Mouse (Mus musculus) myocyte (in vitro differentiated cells): ENCODE data around the gene Sdk2. TPM values are rescaled to one million over a fixed set of nuclear protein-coding genes. Genes with fewer than 3 reads are reported as not detected.

Experiments used
- H3K27me3 ChIP-seq: one replicate; pipeline ENCODE4 v1.6.1; 2011; ENCODE audit not compliant: control insufficient read depth, insufficient read depth, insufficient read length
- H3K36me3 ChIP-seq: one replicate; pipeline ENCODE4 v1.6.1; 2011; ENCODE audit not compliant: control insufficient read depth, insufficient read depth
- H3K4me2 ChIP-seq: one replicate; pipeline ENCODE4 v1.6.1; 2011; ENCODE audit warnings: low read depth, control low read depth
- H3K4me3 ChIP-seq: one replicate; pipeline ENCODE4 v1.5.1; 2011; ENCODE audit warnings: mild to moderate bottlenecking, control low read depth, moderate library complexity
- H3K79me2 ChIP-seq: one replicate; pipeline ENCODE4 v1.6.1; 2011; ENCODE audit not compliant: control insufficient read depth, insufficient read depth
- H3ac ChIP-seq: one replicate; pipeline ENCODE4 v1.6.1; 2011; ENCODE audit not compliant: control insufficient read depth, insufficient read length
- CEBPB ChIP-seq: IDR thresholded peaks from 2 replicates; pipeline ENCODE4 v1.6.1; 2011; ENCODE audit warnings: mild to moderate bottlenecking, moderate library complexity; ENCODE audit not compliant: poor library complexity, insufficient read depth, severe bottlenecking
- E2F4 ChIP-seq: IDR thresholded peaks from one replicate; pipeline ENCODE4 v1.6.1; 2011; ENCODE audit warnings: mild to moderate bottlenecking, control low read depth, moderate library complexity; ENCODE audit not compliant: insufficient read depth
- MAX ChIP-seq: IDR thresholded peaks from one replicate; pipeline ENCODE4 v1.6.1; 2011; ENCODE audit warnings: low read depth, mild to moderate bottlenecking, control low read depth
- MYOD1 ChIP-seq, 3 experiments: IDR thresholded peaks; one replicate each; pipeline ENCODE4 v1.6.1; 2011; ENCODE audit warnings: control low read depth in 2 of 3, low read depth in 2 of 3, mild to moderate bottlenecking in 2 of 3, moderate library complexity in 1 of 3; ENCODE audit not compliant: insufficient read length in 2 of 3, control insufficient read depth in 1 of 3
- MYOG ChIP-seq, 3 experiments: IDR thresholded peaks; one replicate each; pipeline ENCODE4 v1.6.1; 2011; ENCODE audit warnings: control low read depth in 2 of 3, low read depth in 2 of 3, mild to moderate bottlenecking in 2 of 3; ENCODE audit not compliant: insufficient read length in 2 of 3, control insufficient read depth in 1 of 3, insufficient read depth in 1 of 3
- POLR2A ChIP-seq: IDR thresholded peaks from one replicate; pipeline ENCODE4 v1.6.1; 2011; ENCODE audit warnings: low read depth, mild to moderate bottlenecking, control low read depth, moderate library complexity; ENCODE audit not compliant: insufficient read length
- POLR2AphosphoS2 ChIP-seq: IDR thresholded peaks from one replicate; pipeline ENCODE4 v1.6.1; 2011; ENCODE audit warnings: low read depth, control low read depth; ENCODE audit not compliant: insufficient read length
- REST ChIP-seq: IDR thresholded peaks from one replicate; pipeline ENCODE4 v1.6.1; 2011; ENCODE audit warnings: mild to moderate bottlenecking, control low read depth, moderate library complexity; ENCODE audit not compliant: insufficient read depth, insufficient read length
- SRF ChIP-seq: IDR thresholded peaks from one replicate; pipeline ENCODE4 v1.6.1; 2011; ENCODE audit warnings: low read depth; ENCODE audit not compliant: control insufficient read depth, insufficient read length
- TCF12 ChIP-seq: IDR thresholded peaks from one replicate; pipeline ENCODE4 v1.6.1; 2011; ENCODE audit warnings: mild to moderate bottlenecking, control low read depth; ENCODE audit not compliant: poor library complexity, insufficient read depth, severe bottlenecking
- TCF3 ChIP-seq: IDR thresholded peaks from one replicate; pipeline ENCODE4 v1.6.1; 2011; ENCODE audit warnings: low read depth, control low read depth; ENCODE audit not compliant: insufficient read length
- USF1 ChIP-seq: IDR thresholded peaks from one replicate; pipeline ENCODE4 v1.6.1; 2011; ENCODE audit warnings: low read depth, mild to moderate bottlenecking, control low read depth, moderate library complexity
- polyA plus RNA-seq: library from polyadenylated mRNA; unstranded; fragments of >200 nt; fragmentation: generic; extraction: Trizol; gene quantifications from one replicate; pipeline ENCODE4 v1.2.1, GENCODE M21; 2012; ENCODE audit warnings: missing spikeins

The Sdk2 gene
- polyA plus RNA-seq, 1 experiment = 0.06 TPM

DNA sequence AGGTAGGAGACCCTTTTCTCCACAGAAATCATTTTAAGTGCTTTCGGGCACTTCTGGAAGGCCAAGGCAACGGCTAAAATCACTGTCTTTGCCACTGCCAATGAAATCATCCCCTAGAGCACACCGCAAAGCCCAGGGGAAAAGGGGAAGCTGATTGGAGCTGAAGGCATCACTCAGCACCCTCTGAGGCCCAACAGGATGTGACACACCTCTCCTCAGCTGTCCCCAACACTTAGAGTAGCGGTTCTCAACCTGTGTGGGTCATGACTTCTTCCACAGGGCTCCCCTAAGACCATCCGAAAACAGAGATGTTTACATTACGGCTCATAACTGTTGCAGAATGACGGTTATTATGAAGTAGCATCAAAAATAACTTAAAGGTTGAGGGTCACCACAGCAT, 305.2 kb downstream of the Sdk2 start:
- no peaks in the 10 kb centered on the region for H3K79me2 ChIP-seq
- H3K4me2 ChIP-seq = no peak overlapping the region
- H3K4me3 ChIP-seq = no peak overlapping the region
- H3K36me3 ChIP-seq = no peaks in the 10 kb centered on the region
- no peak overlapping the region for H3ac ChIP-seq
- no peak for TF ChIP-seq POLR2A
- no peak for TF ChIP-seq TCF3
- no peak for TF ChIP-seq TCF12
- no peak for TF ChIP-seq USF1
- no peak for TF ChIP-seq MYOD1 (IDR thresholded peaks at IDR 0.05; ENCODE audit: control insufficient read depth in 1 of 3, insufficient read length in 2 of 3, low read depth in 2 of 3)
- no peak for TF ChIP-seq E2F4
- no peak for TF ChIP-seq REST
- no peak for TF ChIP-seq MAX
- no peak for TF ChIP-seq CEBPB
- TF ChIP-seq POLR2AphosphoS2 = no peak
- TF ChIP-seq MYOG (IDR thresholded peaks at IDR 0.05; ENCODE audit: control insufficient read depth in 1 of 3, insufficient read depth in 1 of 3, insufficient read length in 2 of 3, low read depth in 2 of 3) = no peak
- TF ChIP-seq SRF = no peak
- no peaks in the 10 kb centered on the region for H3K27me3 ChIP-seq

DNA sequence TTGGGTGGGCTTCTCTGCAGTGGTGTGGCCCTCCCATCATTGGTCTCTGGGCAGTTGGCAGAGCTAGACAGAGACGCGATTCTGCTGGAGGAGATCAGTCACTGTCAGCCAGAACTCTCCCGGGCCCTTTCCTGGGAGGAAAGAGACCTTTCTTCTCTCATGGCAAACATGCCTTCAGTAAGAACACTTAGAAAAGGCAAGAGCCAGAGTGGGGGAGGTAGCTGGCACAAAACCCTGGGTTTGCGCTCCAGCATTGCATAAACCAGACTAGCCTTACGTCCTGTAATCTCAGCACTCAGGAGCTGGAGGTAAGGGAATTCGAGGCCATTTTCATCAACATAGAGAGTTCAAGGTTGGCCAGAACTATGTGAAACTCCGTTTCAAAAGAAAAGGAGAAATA, 306.4 kb downstream of the Sdk2 start:
- H3K4me2 ChIP-seq = no peak overlapping the region
- TF ChIP-seq SRF (no peak), MYOD1 (IDR thresholded peaks at IDR 0.05; ENCODE audit: control insufficient read depth in 1 of 3, insufficient read length in 2 of 3, low read depth in 2 of 3) (no peak), REST (no peak), CEBPB (no peak), MYOG (IDR thresholded peaks at IDR 0.05; ENCODE audit: control insufficient read depth in 1 of 3, insufficient read depth in 1 of 3, insufficient read length in 2 of 3, low read depth in 2 of 3) (no peak), POLR2A (no peak), USF1 (no peak), MAX (no peak), E2F4 (no peak), TCF3 (no peak), POLR2AphosphoS2 (no peak), TCF12 (no peak)
- H3ac ChIP-seq = no peak overlapping the region

DNA sequence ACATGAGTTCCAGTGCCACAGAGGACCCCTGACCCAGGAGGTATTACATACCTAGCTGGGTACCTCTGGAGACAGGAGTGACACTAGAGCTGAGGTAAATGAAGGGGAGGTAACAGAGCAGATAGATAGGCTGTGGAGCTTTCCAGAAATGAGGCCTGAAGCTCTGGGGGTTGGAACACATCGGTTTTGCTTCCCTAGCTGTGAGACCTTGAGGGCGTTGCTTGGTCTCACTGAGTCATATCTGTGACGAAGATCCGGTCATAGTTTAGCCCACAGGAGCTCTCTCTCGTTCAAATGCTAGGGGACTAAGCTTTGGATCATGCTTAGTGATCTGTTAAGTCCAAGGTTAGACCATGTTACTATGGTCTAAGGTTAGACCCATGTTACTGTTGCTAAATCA, 308.0 kb downstream of the Sdk2 start:
- no peak overlapping the region for H3ac ChIP-seq
- H3K4me2 ChIP-seq = no peak overlapping the region
- no peak overlapping the region for H3K4me3 ChIP-seq
- no peaks in the 10 kb centered on the region for H3K79me2 ChIP-seq
- TF ChIP-seq CEBPB = no peak
- no peak for TF ChIP-seq USF1
- no peak for TF ChIP-seq MYOD1 (IDR thresholded peaks at IDR 0.05; ENCODE audit: control insufficient read depth in 1 of 3, insufficient read length in 2 of 3, low read depth in 2 of 3)
- no peaks in the 10 kb centered on the region for H3K27me3 ChIP-seq
- no peaks in the 10 kb centered on the region for H3K36me3 ChIP-seq

More for the DNA sequence above, 306.4 kb downstream of the Sdk2 start:
- Histone ChIP-seq H3K79me2 (no peaks in the 10 kb centered on the region), H3K4me3 (no peak overlapping the region), H3K27me3 (no peaks in the 10 kb centered on the region), H3K36me3 (no peaks in the 10 kb centered on the region)

DNA sequence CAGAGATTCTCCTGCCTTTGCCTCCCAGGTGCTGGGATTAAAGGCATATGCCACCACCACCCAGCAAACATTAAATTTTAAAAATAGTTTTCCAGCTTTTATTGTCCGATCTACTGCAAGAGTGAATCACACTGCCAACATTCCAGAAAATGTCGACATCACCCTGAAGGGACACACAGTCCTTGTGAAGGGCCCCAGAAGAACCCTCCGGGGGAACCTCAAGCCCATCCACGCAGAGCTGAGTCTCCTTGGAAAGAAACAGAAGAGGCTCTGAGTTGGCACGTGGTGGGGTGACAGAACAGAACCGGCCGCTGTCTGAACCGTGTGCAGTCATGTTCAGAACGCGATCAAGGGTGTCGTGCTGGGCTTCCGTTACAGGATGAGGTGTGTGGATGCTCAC, 310.3 kb downstream of the Sdk2 start:
- H3K4me2 ChIP-seq = no peak overlapping the region
- no peaks in the 10 kb centered on the region for H3K79me2 ChIP-seq
- H3K36me3 ChIP-seq = no peaks in the 10 kb centered on the region
- no peak overlapping the region for H3K4me3 ChIP-seq
- TF ChIP-seq MYOD1 (IDR thresholded peaks at IDR 0.05; ENCODE audit: control insufficient read depth in 1 of 3, insufficient read length in 2 of 3, low read depth in 2 of 3) = no peak
- TF ChIP-seq REST = no peak
- no peak for TF ChIP-seq MYOG (IDR thresholded peaks at IDR 0.05; ENCODE audit: control insufficient read depth in 1 of 3, insufficient read depth in 1 of 3, insufficient read length in 2 of 3, low read depth in 2 of 3)
- no peak for TF ChIP-seq SRF
- no peak overlapping the region for H3ac ChIP-seq
- no peaks in the 10 kb centered on the region for H3K27me3 ChIP-seq

DNA sequence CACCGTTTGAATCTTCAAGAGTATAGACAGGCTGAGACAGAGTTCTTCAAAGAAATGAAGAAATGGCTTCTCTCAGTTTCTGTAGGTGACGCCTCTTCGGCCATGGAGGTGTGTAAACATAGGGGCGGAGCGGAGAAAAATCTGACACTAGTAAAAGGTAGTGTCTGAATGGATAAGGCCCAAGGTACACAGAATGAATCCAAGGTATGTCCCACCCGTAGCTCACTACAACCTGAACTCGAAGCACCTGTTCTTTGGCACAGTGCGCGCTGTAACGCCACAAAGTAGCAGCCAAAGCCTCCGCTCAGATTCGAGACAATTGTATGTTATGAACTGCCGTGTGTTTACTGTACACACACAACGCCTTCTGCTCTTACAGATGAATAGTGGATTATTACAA, 311.0 kb downstream of the Sdk2 start:
- H3K4me3 ChIP-seq = no peak overlapping the region
- no peak overlapping the region for H3ac ChIP-seq
- H3K36me3 ChIP-seq = no peaks in the 10 kb centered on the region
- no peak overlapping the region for H3K4me2 ChIP-seq
- no peaks in the 10 kb centered on the region for H3K79me2 ChIP-seq
- no peaks in the 10 kb centered on the region for H3K27me3 ChIP-seq
- TF ChIP-seq MYOG (IDR thresholded peaks at IDR 0.05; ENCODE audit: control insufficient read depth in 1 of 3, insufficient read depth in 1 of 3, insufficient read length in 2 of 3, low read depth in 2 of 3) (no peak), E2F4 (no peak), POLR2A (no peak), REST (no peak), MAX (no peak), CEBPB (no peak), TCF3 (no peak), POLR2AphosphoS2 (no peak), MYOD1 (IDR thresholded peaks at IDR 0.05; ENCODE audit: control insufficient read depth in 1 of 3, insufficient read length in 2 of 3, low read depth in 2 of 3) (no peak), TCF12 (no peak), SRF (no peak), USF1 (no peak)
